Mouse (Mus musculus) hematopoietic stem cell, adult 5-6 weeks (primary cell): Measurements from ENCODE around the gene Gm44579. TPM values are rescaled to one million over a fixed set of nuclear protein-coding genes. Genes with fewer than 3 reads are reported as not detected.

Experiments
- ATAC-seq, 2 experiments: fragments of 125-278 bp in 1 of 2; replicated peaks in 1 of 2; 2 replicates each; pipeline ENCODE4 v1.8.0; 2016 to 2017; ENCODE audit warnings: inconsistent platforms in 2 of 2, mild to moderate bottlenecking in 2 of 2, moderate number of reproducible peaks in 2 of 2, low read depth in 1 of 2, moderate TSS enrichment in 1 of 2; ENCODE audit not compliant: low FRiP score in 2 of 2, poor library complexity in 2 of 2, severe bottlenecking in 2 of 2, insufficient read depth in 1 of 2, low TSS enrichment in 1 of 2
- total RNA-seq: library from RNA; stranded (forward); fragments of 172-1452, 232-1000 nt; gene quantifications from 2 replicates; pipeline ENCODE4 v1.2.3, GENCODE M21; 2017

The Gm44579 gene
- total RNA-seq, 1 experiment from 2014 or later = not detected

GRCm38 (mm10) chr15:98149166-98149602 is 71.6 kb downstream of the Gm44579 start:
- ATAC-seq = no peak

GRCm38 (mm10) chr15:98148356-98148755 is 72.4 kb downstream of the Gm44579 start:
- no peak for ATAC-seq

- peak; percentile 90 to 98 for ATAC-seq
Observed at GRCm38 (mm10) chr15:98145559-98146181, 75.1 kb downstream of the Gm44579 start.

GRCm38 (mm10) chr15:98144861-98145507 is 75.8 kb downstream of the Gm44579 start:
- peak in 1 of 2 experiments; percentile 27; a peak in 1 of 4 replicates for ATAC-seq

- ATAC-seq = no peak
Observed at GRCm38 (mm10) chr15:98142515-98142914, 78.3 kb downstream of the Gm44579 start.

DNA sequence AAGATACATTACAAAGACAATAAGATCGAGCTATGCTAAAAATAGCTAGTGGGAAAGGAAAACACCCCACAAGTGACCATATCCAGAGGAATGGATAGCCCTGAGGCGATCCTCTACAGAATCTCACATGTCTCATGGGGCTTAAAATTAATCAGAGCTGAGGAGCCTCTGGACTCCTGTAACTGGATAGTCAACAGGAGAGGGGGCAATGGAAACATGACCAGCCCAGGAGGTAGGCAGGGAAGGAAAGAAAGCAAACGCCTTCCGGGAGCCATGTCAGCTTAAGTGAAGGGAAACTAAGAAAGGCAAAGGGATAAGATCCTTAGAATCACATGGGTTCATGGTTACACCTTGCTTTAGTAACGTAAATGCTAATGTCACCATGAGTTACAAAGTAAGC is 80.0 kb downstream of the Gm44579 start:
- ATAC-seq = no peak

DNA sequence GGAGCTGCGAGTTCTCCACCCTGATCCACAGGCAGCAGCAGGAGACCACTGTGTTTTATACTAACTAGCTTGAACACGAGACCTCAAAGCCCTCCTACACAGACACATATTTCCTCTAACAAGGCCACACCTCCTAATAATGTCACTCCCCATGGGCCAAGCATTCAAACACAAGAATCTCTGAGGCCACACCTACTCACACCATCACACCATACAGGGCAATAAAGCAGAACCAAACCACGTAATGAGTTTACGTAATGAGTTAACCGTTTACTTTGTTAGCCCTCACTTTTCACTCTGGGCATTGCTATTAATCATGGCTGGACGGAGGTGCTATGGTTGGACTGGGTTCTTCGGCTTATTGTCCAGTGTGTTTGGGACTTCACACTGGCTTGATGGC is 81.0 kb downstream of the Gm44579 start:
- ATAC-seq = no peak

GRCm38 (mm10) chr15:98136871-98137270 is 83.9 kb downstream of the Gm44579 start:
- ATAC-seq = no peak

Other genes with a start within 250 kb of the Gm44579 start
- not detected in 2 replicates for gene Col2a1, start 216.3 kb downstream of the Gm44579 start, total RNA-seq
- gene Pfkm, start 128.4 kb downstream of the Gm44579 start, total RNA-seq = 38.0 and 41.3 TPM in 2 replicates
- 58.2 and 63.0 TPM in 2 replicates for gene Senp1, start 127.2 kb downstream of the Gm44579 start, total RNA-seq
- 17.2 and 20.4 TPM in 2 replicates for gene Asb8, start 55.4 kb downstream of the Gm44579 start, total RNA-seq
- 0.10 TPM in 1 of 2 replicates, not detected in the other for gene Ccdc184, start 53.8 kb downstream of the Gm44579 start, total RNA-seq
- gene Olfr288, start 25.4 kb downstream of the Gm44579 start, total RNA-seq = not detected in 2 replicates
- not detected in 2 replicates for gene Olfr287, start 79 bp upstream of the Gm44579 start, total RNA-seq
- not detected in 2 replicates for gene Olfr286, start 13.5 kb upstream of the Gm44579 start, total RNA-seq
- not detected in 2 replicates for gene H1fnt, start 36.3 kb upstream of the Gm44579 start, total RNA-seq
- not detected in 2 replicates for gene Zfp641, start 75.2 kb upstream of the Gm44579 start, total RNA-seq
- gene Olfr285, start 96.4 kb upstream of the Gm44579 start, total RNA-seq = not detected in 2 replicates
- not detected in 2 replicates for gene Olfr284, start 120.0 kb upstream of the Gm44579 start, total RNA-seq
- gene Olfr283, start 160.0 kb upstream of the Gm44579 start, total RNA-seq = not detected in 2 replicates
- gene Olfr282, start 210.2 kb upstream of the Gm44579 start, total RNA-seq = not detected in 2 replicates
- not detected in 2 replicates for gene Olfr281, start 231.6 kb upstream of the Gm44579 start, total RNA-seq
- gene OR5BS1P, start 248.9 kb upstream of the Gm44579 start, total RNA-seq = not detected in 2 replicates